Mouse (Mus musculus) layer of hippocampus, adult 8-10 months (tissue): Measurements from ENCODE around the gene Mob4. TPM values are rescaled to one million over a fixed set of nuclear protein-coding genes. Genes with fewer than 3 reads are reported as not detected.

Experiments
- DNase-seq, 2 experiments: peaks; one replicate each; pipeline ENCODE4 v3.0.0; 2022; ENCODE audit warnings: low spot score in 2 of 2
- total RNA-seq, 4 experiments: library from RNA; stranded (reverse); gene quantifications; 2 replicates each; pipeline ENCODE4 v1.2.4; 2022

The Mob4 gene
- total RNA-seq, 4 experiments from 2014 or later, result 56.8 to 62.9 (median 58.1) TPM

- DNase-seq, result peak in 1 of 2 experiments; percentile 39
These were observed 488 bp downstream of the Mob4 start for GRCm38 (mm10) chr1:55131424-55132014.

- no peak for DNase-seq
These were observed 1.3 kb downstream of the Mob4 start for GRCm38 (mm10) chr1:55132308-55132707.

- no peak for DNase-seq
These were observed 2.1 kb downstream of the Mob4 start for GRCm38 (mm10) chr1:55133173-55133572.

GRCm38 (mm10) chr1:55134301-55134700, 3.3 kb downstream of the Mob4 start:
- no peak for DNase-seq

- no peak for DNase-seq
These were observed 4.8 kb downstream of the Mob4 start for GRCm38 (mm10) chr1:55135846-55136245.

- DNase-seq, result no peak
These were observed 13.3 kb downstream of the Mob4 start for GRCm38 (mm10) chr1:55144338-55144737.

- peak in 1 of 2 experiments; percentile 54 for DNase-seq
These were observed 14.5 kb downstream of the Mob4 start for GRCm38 (mm10) chr1:55145556-55145955.

GRCm38 (mm10) chr1:55157329-55157728, 26.3 kb downstream of the Mob4 start:
- DNase-seq, result no peak

GRCm38 (mm10) chr1:55158211-55158610, 27.2 kb downstream of the Mob4 start:
- peak in 1 of 2 experiments; percentile 21 for DNase-seq

- DNase-seq, result no peak
These were observed 27.8 kb downstream of the Mob4 start for GRCm38 (mm10) chr1:55158821-55159220.

GRCm38 (mm10) chr1:55160218-55160617, 29.2 kb downstream of the Mob4 start:
- no peak for DNase-seq

- DNase-seq, result peak; percentile 65 to 71
These were observed 30.0 kb downstream of the Mob4 start for GRCm38 (mm10) chr1:55160831-55161638.

- DNase-seq, result no peak
These were observed 30.9 kb downstream of the Mob4 start for GRCm38 (mm10) chr1:55161895-55162294.

- DNase-seq, result no peak
These were observed 31.8 kb downstream of the Mob4 start for GRCm38 (mm10) chr1:55162781-55163180.

- no peak for DNase-seq
These were observed 33.0 kb downstream of the Mob4 start for GRCm38 (mm10) chr1:55164005-55164404.

GRCm38 (mm10) chr1:55167560-55167959, 36.5 kb downstream of the Mob4 start:
- DNase-seq, result no peak

GRCm38 (mm10) chr1:55168591-55168990, 37.6 kb downstream of the Mob4 start:
- no peak for DNase-seq

- DNase-seq, result no peak
These were observed 40.6 kb downstream of the Mob4 start for GRCm38 (mm10) chr1:55171361-55172325.

- DNase-seq, result no peak
These were observed 42.9 kb downstream of the Mob4 start for GRCm38 (mm10) chr1:55173720-55174557.

- no peak for DNase-seq
These were observed 43.6 kb downstream of the Mob4 start for GRCm38 (mm10) chr1:55174558-55175034.
